Mouse (Mus musculus) adrenal gland, adult 18-20 months (tissue): Measurements from ENCODE around the gene Sgpp1. TPM values are rescaled to one million over a fixed set of nuclear protein-coding genes. Genes with fewer than 3 reads are reported as not detected.

Experiments
- total RNA-seq, 2 experiments: library from RNA; stranded (reverse); gene quantifications; 1 replicate in 1 of 2; 2 replicates in 1 of 2; pipeline ENCODE4 v1.2.3; 2021

Gene Sgpp1
- total RNA-seq, 2 experiments from 2014 or later = 73.8 to 209 TPM

Other genes starting within 250 kb of the Sgpp1 start
- gene Ppp2r5e, start 139.5 kb downstream of the Sgpp1 start, total RNA-seq = 10 to 100 TPM; 41.7 to 54.9 TPM
- 1 to 10 TPM; 3.4 to 3.9 TPM for gene Wdr89, start 66.2 kb downstream of the Sgpp1 start, total RNA-seq
- 10 to 100 TPM; 33.2 to 39.7 TPM for gene Syne2, start 82.4 kb upstream of the Sgpp1 start, total RNA-seq